Mouse (Mus musculus): ENCODE measurements around the gene Gys1.

DNA sequence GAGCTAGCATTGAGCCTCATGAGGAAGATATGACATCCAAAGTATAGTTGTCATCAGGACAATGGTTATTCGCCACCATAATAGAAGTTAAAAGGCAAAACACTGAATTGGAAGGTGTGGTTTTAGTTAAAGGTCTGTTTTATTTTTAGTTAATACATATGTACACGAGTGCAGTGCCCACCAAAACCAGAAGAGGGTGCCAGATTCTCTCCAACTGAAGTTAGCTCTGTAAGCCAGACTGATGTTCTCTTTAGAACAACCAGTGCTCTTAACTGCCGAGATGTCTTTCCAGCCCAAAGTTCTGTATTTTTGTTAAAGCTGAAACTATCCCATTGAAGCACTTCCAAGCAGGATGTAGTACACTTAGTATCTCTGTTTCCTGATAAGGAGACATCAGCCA is 36.2 kb downstream of the Gys1 start:
- TF ChIP-seq POLR2A (IDR thresholded peaks at IDR 0.05; ENCODE audit: insufficient read depth, low read length) (no peak), CTCF (IDR thresholded peaks at IDR 0.05; ENCODE audit: low read depth, low read length) (no peak), EP300 (IDR thresholded peaks at IDR 0.05; ENCODE audit: insufficient read depth, low read depth, low read length) (no peak)
